Mouse (Mus musculus): ENCODE data around the gene Hnrnpul1. TPM values are rescaled to one million over a fixed set of nuclear protein-coding genes. Genes with fewer than 3 reads are reported as not detected.

Hnrnpul1 gene
- polyA plus RNA-seq (2012; rRNA removed) = 58.3 and 68.0 TPM in 2 replicates

GRCm38 (mm10) chr7:25754738-25755467 is at the start of gene Hnrnpul1:
Hnrnpul1 (minus strand) TSS chr7:25754757.

DNA sequence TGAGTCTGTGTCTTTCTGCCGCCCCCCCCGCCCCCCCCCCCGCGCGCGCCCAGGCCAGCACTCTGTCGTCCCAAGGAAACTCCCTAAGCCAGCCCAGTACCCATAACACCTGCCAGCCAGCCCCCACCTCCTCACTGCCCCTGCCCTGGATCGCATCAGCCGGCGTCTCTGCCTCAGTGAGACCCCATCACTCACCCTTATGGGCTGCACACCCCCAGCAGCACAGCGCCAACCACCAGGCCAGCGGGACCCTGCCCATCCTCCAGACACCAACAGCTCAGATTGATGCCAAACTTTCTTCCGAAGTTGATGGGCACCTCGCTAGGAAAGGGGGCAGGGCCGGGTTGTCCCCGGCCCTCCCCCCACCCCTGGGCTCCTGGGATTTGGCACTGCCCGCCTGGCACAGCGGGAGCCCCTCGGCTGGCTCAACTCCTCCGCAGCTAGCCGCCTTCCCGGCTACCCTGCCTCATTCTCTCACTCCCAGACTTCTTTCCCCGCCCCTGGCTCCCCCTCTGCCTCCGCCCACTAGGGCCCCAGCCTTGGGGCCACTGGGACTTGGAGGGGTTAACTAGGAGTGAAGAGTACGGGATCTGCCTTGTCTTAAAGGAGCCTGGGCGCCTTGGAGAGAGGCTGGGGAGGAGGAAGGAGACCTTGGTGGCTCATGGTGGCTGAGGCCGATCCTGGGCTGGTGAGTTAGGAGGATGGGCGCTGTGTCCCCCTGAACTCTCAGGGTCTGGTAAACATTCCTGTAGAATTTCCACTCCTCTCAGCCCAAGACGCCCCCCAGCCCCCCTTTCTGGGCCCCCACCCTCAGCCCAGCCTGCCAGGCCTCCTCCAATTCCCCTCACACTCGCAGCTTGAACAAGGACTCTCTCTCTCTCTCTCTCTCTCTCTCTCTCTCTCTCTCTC is 33.9 kb upstream of the Hnrnpul1 start, which contains the start of gene Axl:
Axl (minus strand) TSS at position 486 of the 909 bp plus-strand sequence.

GRCm38 (mm10) chr7:25718788-25719417 is 35.7 kb downstream of the Hnrnpul1 start, which contains the start of gene Ccdc97:
Ccdc97 (minus strand) TSS chr7:25719088.

DNA sequence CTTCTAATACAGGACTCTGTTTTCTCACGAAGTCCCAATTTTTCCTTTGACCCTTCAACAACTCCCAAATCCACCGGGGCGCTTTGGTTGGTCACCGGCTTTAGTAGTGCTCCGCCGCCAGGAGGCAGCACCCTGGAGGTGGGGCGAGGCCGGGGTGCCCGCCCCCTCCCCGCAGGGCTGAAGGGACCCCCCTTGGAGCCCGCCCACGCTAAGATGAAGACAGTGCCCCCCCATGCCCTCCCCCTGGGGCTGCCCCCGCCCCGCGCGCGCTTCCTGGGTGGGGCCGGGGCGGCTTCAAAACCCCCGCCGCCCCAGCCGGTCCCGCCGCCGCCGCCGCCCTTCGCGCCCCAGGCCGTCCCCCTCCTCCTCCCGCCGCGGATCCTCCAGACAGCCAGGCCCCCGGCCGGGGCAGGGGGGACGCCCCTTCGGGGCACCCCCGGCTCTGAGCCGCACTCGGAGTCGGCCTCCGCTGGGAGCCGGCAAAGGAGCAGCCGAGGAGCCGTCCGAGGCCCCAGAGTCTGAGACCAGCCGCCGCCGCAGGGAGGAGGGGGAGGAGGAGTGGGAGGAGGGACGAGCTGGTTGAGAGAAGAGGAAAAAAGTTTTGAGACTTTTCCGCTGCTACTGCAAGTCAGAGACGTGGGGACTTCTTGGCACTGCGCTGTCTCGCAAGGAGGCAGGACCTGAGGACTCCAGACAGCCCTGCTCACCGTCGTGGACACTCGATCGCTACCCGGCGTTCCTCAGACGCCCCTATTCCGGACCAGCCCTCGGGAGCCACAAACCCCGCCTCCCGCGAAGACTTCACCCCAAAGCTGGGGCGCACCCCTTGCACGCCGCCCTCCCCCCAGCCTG is 67.7 kb downstream of the Hnrnpul1 start, which contains the start of gene Tgfb1:
Tgfb1 (plus strand) TSS at position 323 of the 852 bp plus-strand sequence.

DNA sequence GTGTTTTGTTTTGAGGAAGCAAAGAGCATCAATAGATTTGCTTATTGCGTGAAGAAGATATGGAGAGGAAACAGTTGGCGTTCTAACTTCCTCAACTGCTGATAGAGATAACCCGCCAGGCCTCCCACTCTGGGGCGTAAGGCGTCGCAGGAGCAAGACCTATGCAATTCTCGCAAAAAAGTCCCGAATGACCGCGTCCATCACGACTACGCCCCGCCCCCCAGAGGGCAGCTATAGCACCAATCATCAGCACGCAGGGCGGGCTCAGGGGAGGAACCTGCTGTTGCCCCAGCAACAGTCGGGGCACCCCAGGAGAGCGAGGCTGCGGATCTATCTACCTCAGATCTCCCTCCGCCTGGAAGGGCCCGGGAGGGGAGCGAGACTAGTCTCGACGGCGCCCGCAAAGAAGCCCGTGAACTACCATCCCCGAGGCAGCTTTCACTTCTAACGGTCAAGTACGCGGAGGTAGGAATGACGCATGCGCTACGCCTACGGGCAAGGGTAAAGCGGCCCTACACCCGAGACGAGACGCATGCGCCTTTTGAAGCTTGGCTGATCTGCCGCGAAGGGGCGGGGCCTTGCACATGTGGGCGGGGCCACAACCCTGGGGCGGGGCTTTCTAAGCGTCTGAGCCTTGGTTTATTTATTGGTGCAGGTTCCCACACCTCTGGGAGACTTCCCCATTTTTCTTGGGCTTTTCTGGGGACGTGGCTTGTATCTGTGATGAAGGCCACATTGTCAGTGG is 73.9 kb downstream of the Hnrnpul1 start, which contains the start of gene B9d2:
B9d2 (plus strand) TSS at position 267 of the 745 bp plus-strand sequence.

GRCm38 (mm10) chr7:25674719-25675300 is 79.7 kb downstream of the Hnrnpul1 start, which contains the start of gene Tmem91:
Tmem91 (minus strand) TSS chr7:25675166.

Other genes with a start within 250 kb of the Hnrnpul1 start
- 0.03 TPM in 1 of 2 replicates, not detected in the other for gene Ceacam2, start 214.9 kb downstream of the Hnrnpul1 start, polyA plus RNA-seq (2012; rRNA removed)
- gene Erich4, start 138.9 kb downstream of the Hnrnpul1 start, polyA plus RNA-seq (2012; rRNA removed) = not detected in 2 replicates
- gene Dmac2, start 135.3 kb downstream of the Hnrnpul1 start, polyA plus RNA-seq (2012; rRNA removed) = 51.2 and 60.0 TPM in 2 replicates
- gene B3gnt8, start 128.1 kb downstream of the Hnrnpul1 start, polyA plus RNA-seq (2012; rRNA removed) = 25.7 and 33.2 TPM in 2 replicates
- gene Bckdha, start 95.8 kb downstream of the Hnrnpul1 start, polyA plus RNA-seq (2012; rRNA removed) = 255 and 263 TPM in 2 replicates
- 97.4 and 109 TPM in 2 replicates for gene Exosc5, start 95.6 kb downstream of the Hnrnpul1 start, polyA plus RNA-seq (2012; rRNA removed)
- gene Tmem91, start 79.6 kb downstream of the Hnrnpul1 start, polyA plus RNA-seq (2012; rRNA removed) = 0.86 and 1.2 TPM in 2 replicates
- 99.9 and 100 TPM in 2 replicates for gene B9d2, start 74.0 kb downstream of the Hnrnpul1 start, polyA plus RNA-seq (2012; rRNA removed)
- gene Tgfb1, start 67.8 kb downstream of the Hnrnpul1 start, polyA plus RNA-seq (2012; rRNA removed) = 48.5 and 56.7 TPM in 2 replicates
- 117 and 135 TPM in 2 replicates for gene Ccdc97, start 35.7 kb downstream of the Hnrnpul1 start, polyA plus RNA-seq (2012; rRNA removed)
- 164 TPM in 2 replicates for gene Axl, start 33.9 kb upstream of the Hnrnpul1 start, polyA plus RNA-seq (2012; rRNA removed)
- 62.2 and 102 TPM in 2 replicates for gene Cyp2s1, start 62.2 kb upstream of the Hnrnpul1 start, polyA plus RNA-seq (2012; rRNA removed)
- gene Cyp2b10, start 142.9 kb upstream of the Hnrnpul1 start, polyA plus RNA-seq (2012; rRNA removed) = 3.0 and 3.1 TPM in 2 replicates

Measured in ovary, adult 2 months (tissue).